Mouse (Mus musculus) cerebellum, adult (tissue): ENCODE measurements at regions not wholly inside any gene's neighbourhood (a gene's known extent, or its start where the extent isn't known, plus 50 kb on each side); places are given as distances from the start of the nearest gene placed in this dataset.
A peak's percentile ranks its signal among the peaks of the same experiment; 100 is the strongest.

Source experiments
- ATAC-seq: cut with Nextera tagmentation; 2 replicates; pipeline ENCODE4 v1.9.2; 2017; ENCODE audit warnings: mild to moderate bottlenecking, moderate library complexity, mixed read lengths; ENCODE audit not compliant: insufficient number of reproducible peaks, low FRiP score, low TSS enrichment

DNA sequence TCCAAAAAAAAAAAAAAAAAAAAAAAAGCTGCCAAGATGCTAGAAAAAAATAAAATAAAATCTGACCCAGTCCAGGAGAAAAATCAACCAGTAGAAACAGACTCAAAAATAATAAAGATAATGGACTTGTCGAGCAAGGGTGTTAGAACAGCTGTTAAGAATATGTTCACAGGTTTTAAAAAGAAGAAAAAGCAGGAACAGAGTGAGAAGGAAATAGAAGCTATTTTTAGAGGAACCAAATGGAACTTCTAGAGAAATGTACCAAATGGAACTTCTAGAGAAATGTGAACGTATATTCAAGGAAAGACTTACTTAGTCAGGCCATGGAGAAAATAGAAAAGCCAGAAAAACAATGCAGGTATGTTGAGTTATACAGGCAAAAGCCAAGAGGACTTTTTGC is 662.4 kb upstream of the Jmjd1c start:
- no peak for ATAC-seq

DNA sequence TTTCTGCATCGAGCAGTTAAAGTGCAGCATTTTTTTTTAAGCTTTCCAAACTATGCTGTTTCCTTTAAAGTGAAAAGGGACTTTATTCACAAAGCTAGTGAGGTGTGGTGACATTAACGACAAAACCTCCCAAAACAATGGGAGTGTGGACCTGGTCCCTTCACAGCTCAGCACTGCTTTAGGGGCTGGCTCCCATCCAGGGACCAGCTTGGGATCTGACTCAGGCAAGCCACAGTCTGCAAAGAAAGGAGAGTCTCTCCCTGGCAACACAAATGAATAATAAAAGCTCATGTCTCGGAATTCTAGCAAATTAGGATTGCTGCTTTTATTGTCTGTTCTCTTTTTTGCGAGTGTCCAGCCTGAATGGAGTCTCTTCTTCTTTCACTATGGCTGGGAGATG is 625.2 kb upstream of the Jmjd1c start:
- ATAC-seq: peak; percentile 95

- ATAC-seq: no peak
Measured at GRCm38 (mm10) chr10:66472038-66472437, 623.9 kb upstream of the Jmjd1c start.

GRCm38 (mm10) chr10:66475187-66475735 is 620.7 kb upstream of the Jmjd1c start:
- no peak for ATAC-seq

- ATAC-seq: no peak
Measured at GRCm38 (mm10) chr10:66490871-66491270, 605.1 kb upstream of the Jmjd1c start.

DNA sequence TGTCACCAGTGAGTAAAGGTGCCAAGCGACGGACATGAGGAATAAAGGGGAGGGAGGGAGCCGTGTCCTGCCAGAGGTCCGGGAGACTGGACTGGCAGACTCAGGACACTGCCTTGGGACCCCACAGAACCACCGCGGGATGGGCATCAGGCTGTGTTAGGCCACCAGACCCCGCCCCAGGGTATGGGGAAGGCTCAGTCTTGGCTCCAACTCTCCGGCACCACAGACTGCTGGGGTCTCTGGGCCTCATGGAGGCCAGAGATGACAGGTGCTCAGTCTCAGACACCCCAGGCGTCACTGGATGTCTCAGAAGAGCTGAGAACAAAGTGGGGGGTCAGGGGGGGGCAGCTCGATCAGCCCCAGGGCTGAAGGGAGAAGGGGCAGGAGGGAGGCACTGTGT is 604.1 kb upstream of the Jmjd1c start:
- ATAC-seq: no peak; the same call in 1 of the 2 replicates

DNA sequence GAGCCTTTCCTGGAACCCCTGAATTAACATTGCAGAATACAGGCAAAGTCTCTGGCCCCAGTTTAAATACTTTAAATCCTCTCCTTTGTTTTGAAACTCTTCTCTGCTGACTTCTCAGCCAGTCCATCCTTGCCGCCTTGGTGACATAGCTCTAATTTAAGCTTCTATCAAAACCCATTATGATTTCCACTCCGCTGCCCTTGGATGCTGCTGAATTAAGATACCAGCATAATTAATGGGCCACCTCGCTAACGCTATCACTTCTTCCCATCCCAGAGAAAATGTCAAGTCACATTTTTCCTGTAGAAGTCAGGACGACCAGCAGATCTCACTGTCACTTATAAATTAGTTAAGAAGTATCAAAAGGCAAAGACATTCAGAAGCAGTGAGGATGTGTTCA is 556.1 kb upstream of the Jmjd1c start:
- no peak for ATAC-seq

GRCm38 (mm10) chr10:66546656-66547055 is 549.3 kb upstream of the Jmjd1c start:
- ATAC-seq: peak; percentile 69; the same call in 1 of the 2 replicates

GRCm38 (mm10) chr10:66547660-66548059 is 548.3 kb upstream of the Jmjd1c start:
- no peak for ATAC-seq

DNA sequence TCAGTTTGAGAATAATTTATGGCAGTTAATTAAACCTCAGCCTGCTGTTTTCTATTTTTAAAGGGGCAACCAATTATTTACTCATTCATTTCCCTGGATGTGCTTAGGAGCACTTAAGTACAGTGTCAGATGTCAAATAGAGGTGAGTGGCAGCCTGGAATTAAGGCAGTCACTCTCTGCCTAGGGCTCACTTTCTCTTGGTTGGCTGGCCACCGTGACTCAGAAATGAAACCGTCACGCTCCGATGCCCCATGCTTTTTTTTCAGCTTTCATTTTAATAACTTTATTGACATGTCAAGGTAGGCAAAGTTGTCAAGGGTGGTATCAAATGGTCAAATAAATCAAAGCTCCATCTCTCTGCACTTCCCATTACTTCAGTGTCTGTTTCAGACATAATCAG is 547.9 kb upstream of the Jmjd1c start:
- no peak for ATAC-seq

GRCm38 (mm10) chr10:66552919-66553318 is 543.0 kb upstream of the Jmjd1c start:
- no peak for ATAC-seq

DNA sequence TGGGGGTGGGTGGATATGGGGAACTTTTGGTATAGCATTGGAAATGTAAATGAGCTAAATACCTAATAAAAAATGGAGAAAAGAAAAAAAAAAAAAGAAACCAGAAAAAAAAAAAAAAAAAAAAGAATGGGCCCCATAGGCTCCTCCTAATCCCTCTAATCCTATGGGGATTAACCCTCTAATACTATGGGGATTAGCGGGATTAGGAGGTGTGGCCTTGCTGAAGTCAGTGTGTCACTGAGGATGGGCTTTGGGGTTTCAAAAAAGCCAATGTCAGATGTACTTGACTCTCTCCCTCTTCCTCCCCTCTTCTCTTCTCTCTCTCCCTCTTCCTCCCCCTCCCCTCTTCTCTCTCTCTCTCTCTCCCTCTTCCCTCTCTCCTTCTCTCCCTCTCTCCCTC is 541.7 kb upstream of the Jmjd1c start:
- no peak for ATAC-seq

DNA sequence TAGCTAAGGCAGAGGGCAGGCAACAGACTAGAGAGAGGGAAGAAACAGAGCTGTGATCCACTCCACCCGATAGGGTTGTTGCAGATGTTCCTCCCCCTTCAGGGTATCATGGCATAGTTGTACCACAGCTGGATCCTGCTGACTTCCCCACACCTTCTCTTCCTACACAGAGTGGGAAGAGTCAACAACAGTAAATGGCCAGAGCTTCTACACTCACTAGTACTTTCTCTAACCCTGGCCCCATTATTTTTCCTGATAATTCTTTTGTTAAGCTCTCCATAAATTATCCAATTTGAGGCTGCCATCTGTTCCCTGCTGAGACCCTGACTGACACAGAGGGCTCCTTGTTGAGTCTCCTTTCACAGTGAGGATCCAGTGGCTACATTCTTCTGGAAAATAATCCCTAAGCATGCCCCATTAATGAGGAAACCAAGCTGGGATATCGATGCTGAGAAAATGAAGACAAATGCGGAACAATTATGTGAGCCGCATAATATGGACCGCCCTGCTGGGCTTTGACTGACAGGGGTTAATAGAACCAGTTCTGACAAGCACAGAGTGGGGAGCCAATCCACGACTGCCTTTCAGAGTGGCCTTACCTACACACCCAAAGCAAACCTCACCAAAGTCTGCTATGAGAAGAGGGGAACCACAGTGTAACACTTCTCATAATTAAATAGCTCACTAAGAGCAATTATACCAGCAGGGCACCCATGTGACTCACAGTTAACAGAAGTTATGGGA is 537.7 kb upstream of the Jmjd1c start:
- ATAC-seq: no peak

DNA sequence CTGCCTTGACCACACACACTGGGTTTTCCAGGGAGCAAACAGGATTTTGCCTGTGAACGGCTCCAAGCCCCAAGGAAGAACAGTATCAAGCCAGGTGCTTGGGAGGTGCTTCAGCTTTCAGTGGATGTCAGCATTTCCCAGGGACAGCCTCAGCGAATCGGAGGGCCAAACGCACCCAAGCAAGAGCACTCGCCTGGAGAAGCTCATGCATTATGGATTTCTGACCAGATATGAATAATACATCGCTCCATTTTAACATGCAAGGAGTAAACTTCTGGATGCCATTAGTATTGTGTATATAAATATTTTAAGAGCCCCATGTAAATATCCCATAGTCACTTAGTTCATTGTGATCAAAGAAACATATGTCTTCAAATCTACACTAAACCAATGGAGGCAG is 530.6 kb upstream of the Jmjd1c start:
- no peak for ATAC-seq

DNA sequence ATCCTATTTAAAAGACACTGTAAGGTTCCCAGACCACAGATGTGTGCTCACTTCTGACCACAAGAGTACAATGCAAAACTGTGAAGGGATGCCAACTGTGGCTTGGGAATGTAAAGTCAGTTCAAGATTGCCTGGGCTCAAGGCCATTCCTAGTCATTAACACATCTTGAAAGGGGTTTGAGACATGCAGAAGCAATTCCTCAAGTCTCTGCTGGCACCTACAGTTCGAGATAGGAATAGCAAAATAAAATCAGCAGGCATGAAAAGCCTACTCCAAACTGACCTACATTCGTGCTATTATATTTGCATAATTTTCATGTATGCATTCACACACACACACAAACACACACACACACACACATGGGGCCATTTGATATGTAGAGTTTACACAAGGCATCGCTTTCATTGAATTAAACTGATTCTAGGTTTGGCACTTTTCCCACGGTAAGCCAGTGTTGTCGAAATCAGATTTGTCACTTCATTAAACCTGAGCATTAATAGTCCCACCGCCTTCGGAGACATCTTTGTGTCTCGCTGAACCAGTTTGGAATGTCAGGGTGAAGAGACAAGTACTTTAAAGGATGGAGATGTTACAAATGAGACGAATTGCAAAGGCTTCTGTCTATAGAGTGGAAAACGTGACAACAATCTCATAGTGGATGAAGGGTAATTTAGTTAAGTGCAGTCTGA is 520.9 kb upstream of the Jmjd1c start:
- ATAC-seq: peak; percentile 87

- no peak for ATAC-seq
Measured at GRCm38 (mm10) chr10:66593001-66593400, 502.9 kb upstream of the Jmjd1c start.

DNA sequence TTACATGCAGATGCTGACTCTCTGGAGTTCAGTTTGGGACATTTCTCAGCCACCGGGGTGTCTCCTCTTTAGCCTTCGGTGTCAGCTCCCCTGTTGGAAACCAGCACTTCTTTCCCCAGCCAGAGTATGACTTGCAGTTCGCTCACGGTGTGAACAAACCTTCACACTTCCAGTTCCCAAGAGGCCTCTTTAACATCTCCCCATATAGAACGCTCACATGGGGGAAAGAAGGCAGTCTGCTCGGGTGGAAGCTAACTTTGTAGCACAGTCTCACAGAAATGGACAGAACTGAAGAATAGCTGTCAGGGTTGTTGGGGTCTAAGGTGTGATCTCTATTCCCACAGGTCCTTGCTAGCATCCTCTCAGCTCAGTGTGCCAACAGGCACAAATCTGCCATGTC is 502.4 kb upstream of the Jmjd1c start:
- ATAC-seq: no peak

- no peak for ATAC-seq
Measured at GRCm38 (mm10) chr10:66597952-66598351, 498.0 kb upstream of the Jmjd1c start.

DNA sequence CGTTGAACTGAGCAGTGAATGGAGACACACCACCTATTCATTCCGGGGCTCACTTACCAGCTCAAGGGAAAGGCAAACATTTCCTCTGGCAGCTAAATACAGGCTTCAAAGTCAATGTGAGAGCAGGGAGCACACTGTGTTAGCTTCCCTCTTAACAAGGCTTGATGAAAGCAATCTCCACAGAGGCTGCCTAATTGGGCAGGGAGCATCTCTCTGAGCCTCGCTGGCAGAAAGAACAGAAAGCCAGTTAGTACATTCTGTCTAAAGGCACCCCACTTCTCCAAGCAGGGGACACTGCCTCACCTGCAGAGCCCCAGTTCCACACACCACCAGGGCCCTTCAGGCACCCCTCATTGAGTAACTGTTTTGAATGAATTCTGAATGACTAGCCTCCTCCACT is 488.8 kb upstream of the Jmjd1c start:
- no peak for ATAC-seq

DNA sequence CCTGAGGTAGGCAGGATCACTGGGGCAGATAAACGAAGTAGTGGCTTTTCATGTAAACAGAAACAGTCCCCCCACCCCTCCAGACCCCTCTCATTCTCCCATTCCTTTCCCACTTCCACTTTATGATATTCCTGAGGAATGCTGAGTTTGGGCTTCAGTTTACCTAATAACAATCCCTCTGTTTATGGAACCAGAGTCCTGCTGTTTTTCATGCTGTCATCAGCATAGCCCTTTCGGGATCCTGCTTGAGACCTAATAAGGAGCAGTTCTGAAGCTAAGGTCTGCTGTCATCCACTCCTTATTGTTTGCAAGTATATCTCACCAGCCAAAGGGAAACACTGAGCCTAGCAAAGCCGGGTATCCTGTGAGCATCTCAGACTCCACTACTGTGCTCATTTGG is 479.6 kb upstream of the Jmjd1c start:
- no peak for ATAC-seq

GRCm38 (mm10) chr10:66630996-66631395 is 464.9 kb upstream of the Jmjd1c start:
- ATAC-seq: no peak
